Mouse (Mus musculus) ES-Bruce4 (cell line): ENCODE measurements around the gene Smagp.

ENCODE experiments used
- CTCF ChIP-seq: IDR thresholded peaks from one replicate; pipeline ENCODE4 v1.8.1; 2011; ENCODE audit warnings: low read depth, low read length
- EP300 ChIP-seq: IDR thresholded peaks from 2 replicates; pipeline ENCODE4 v1.6.1; 2011; ENCODE audit warnings: low read depth, low read length; ENCODE audit not compliant: insufficient read depth

- TF ChIP-seq EP300 (no peak), CTCF (no peak)
Observed at GRCm38 (mm10) chr15:100588297-100588696, 48.4 kb downstream of the Smagp start.
